Comparison of ENCODE assay signal across 12 mouse cellular contexts in the genomic region with DNA sequence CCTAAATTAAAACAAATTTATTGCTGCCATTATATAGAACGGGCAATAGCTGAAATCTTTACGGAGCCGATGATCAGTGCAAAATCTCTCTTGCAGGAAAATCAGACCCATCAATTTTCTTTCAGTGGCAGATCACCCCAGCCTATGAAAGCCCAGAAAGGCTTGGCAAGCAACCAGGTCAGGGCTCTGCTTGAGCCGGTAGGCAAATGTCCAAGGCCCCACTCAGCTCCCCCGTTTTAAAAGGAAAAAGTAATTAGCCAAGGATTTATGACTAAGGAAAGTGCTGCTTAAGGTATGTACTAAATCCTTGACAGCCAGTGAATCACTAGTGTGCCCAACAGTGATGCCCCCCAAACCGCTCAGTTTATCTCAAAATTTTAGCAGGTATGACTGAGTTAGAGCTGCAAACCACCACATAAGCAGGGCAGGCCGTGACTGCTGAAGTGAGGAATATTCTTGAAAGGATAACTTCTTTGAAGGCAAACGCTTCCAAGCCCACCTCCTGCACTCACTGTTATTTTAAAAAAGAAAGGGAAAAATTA.
A peak's percentile ranks its signal among the peaks of the same experiment; 100 is the strongest.
DNase-seq lines count a peak whose midpoint lies in the region; ATAC-seq and TF ChIP-seq lines count a peak whose summit lies in the region.
"Had no signal": no experiment of that assay in that cellular context is flagged by ENCODE, and none has a peak within 500 bp of the region (broad histone marks: within the 10 kb centered on the region; RNA-seq: fewer than 3 reads in every experiment).

No protein-coding gene starts in this region.

- in situ Hi-C loops in Patski (cut with MboI; ENCODE audit: low pct_unique_long_range_greater_than_20kb) = loop anchor here (5.0 kb wide), 1 partner anchor 129 kb away; no protein-coding TSS in a partner anchor

- no peak overlapping the region for H3K4me2 ChIP-seq in kidney, embryonic 15.5 days
- H3K4me2 ChIP-seq in midbrain, postnatal 0 days (ENCODE audit: low read depth, low read length, poor library complexity, severe bottlenecking) = no peak overlapping the region
- H3K4me2 ChIP-seq: embryonic facial prominence, embryonic 15.5 days; intestine, embryonic 15.5 days; liver, embryonic 15.5 days; midbrain, embryonic 12.5 days had no signal

- DNase-seq in kidney, adult 18-20 months = peak; percentile 28
- peak; percentile 71 for DNase-seq in Patski (ENCODE audit: low read depth, low spot score)
- DNase-seq in brain, embryonic 14.5 days (ENCODE audit: low read depth) = peak; percentile 85
- peak; percentile 71 for DNase-seq in midbrain, postnatal 0 days (ENCODE audit: low spot score)
- no peak for DNase-seq in spleen, postnatal 4 days (ENCODE audit: low spot score in 2 of 2)
- DNase-seq in layer of hippocampus, postnatal 36 days = no peak
- DNase-seq: cerebellum, adult 9-11 months had no signal

- H3K9ac ChIP-seq in kidney, embryonic 15.5 days = no peak overlapping the region
- H3K9ac ChIP-seq in midbrain, postnatal 0 days (replicated peaks; ENCODE audit: low read length, poor library complexity, severe bottlenecking) = no peak overlapping the region
- H3K9ac ChIP-seq: embryonic facial prominence, embryonic 15.5 days; intestine, embryonic 15.5 days; liver, embryonic 15.5 days; midbrain, embryonic 12.5 days had no signal

- 35% methylated on average over 8 of the region's 8 CpGs for WGBS in kidney, embryonic 15.5 days
- WGBS in midbrain, postnatal 0 days = 59% methylated on average over 8 of the region's 8 CpGs

- no peaks in the 10 kb centered on the region for H3K27me3 ChIP-seq in kidney, embryonic 15.5 days
- no peaks in the 10 kb centered on the region for H3K27me3 ChIP-seq in Patski
- no peaks in the 10 kb centered on the region for H3K27me3 ChIP-seq in midbrain, postnatal 0 days (ENCODE audit: insufficient read depth, low read length)
- H3K27me3 ChIP-seq: embryonic facial prominence, embryonic 15.5 days; intestine, embryonic 15.5 days; liver, embryonic 15.5 days had no signal

- no peak for TF ChIP-seq POLR2A in brain, embryonic 14.5 days (IDR thresholded peaks at IDR 0.05; ENCODE audit: borderline replicate concordance, extremely low read depth, insufficient read depth, insufficient read length, poor library complexity, severe bottlenecking)

- H3K9me3 ChIP-seq in kidney, embryonic 15.5 days (replicated peaks) = no peaks in the 10 kb centered on the region
- no peaks in the 10 kb centered on the region for H3K9me3 ChIP-seq in midbrain, postnatal 0 days (ENCODE audit: low read length)
- H3K9me3 ChIP-seq: embryonic facial prominence, embryonic 15.5 days; intestine, embryonic 15.5 days; liver, embryonic 15.5 days; midbrain, embryonic 12.5 days had no signal

- H3K36me3 ChIP-seq in kidney, embryonic 15.5 days = no peaks in the 10 kb centered on the region
- H3K36me3 ChIP-seq in midbrain, postnatal 0 days (ENCODE audit: insufficient read depth, low read length) = no peaks in the 10 kb centered on the region
- H3K36me3 ChIP-seq: embryonic facial prominence, embryonic 15.5 days; intestine, embryonic 15.5 days; liver, embryonic 15.5 days; midbrain, embryonic 12.5 days had no signal

- CTCF ChIA-PET in Patski (lab: Charles Lee) = interaction anchor here (1.3 to 1.5 kb wide), 2 partner anchors 25 to 175 kb away, joined by 3 to 4 read pairs; no protein-coding TSS in a partner anchor

- no peaks in the 10 kb centered on the region for H3K4me1 ChIP-seq in kidney, embryonic 15.5 days
- H3K4me1 ChIP-seq in midbrain, postnatal 0 days (ENCODE audit: insufficient read depth, low read length) = 0 out of 2 replicates have a peak, but pooled peaks cover under 1% of the 10 kb centered on the region
- H3K4me1 ChIP-seq: embryonic facial prominence, embryonic 15.5 days; intestine, embryonic 15.5 days; liver, embryonic 15.5 days had no signal

- H3K4me3 ChIP-seq in kidney, embryonic 15.5 days (replicated peaks) = no peak overlapping the region
- no peak overlapping the region for H3K4me3 ChIP-seq in midbrain, postnatal 0 days (ENCODE audit: low read depth, low read length)
- H3K4me3 ChIP-seq: embryonic facial prominence, embryonic 15.5 days; intestine, embryonic 15.5 days; liver, embryonic 15.5 days; midbrain, embryonic 12.5 days had no signal

- no peak overlapping the region for H3K27ac ChIP-seq in kidney, embryonic 15.5 days
- no peak overlapping the region for H3K27ac ChIP-seq in midbrain, postnatal 0 days (ENCODE audit: low read depth, low read length)
- H3K27ac ChIP-seq: embryonic facial prominence, embryonic 15.5 days; intestine, embryonic 15.5 days; liver, embryonic 15.5 days; midbrain, embryonic 12.5 days had no signal

- ATAC-seq in kidney, embryonic 15.5 days (replicated peaks; ENCODE audit: low FRiP score) = no peak
- peak; percentile 54 for ATAC-seq in Patski
- ATAC-seq in midbrain, postnatal 0 days (ENCODE audit: low FRiP score) = no peak
- ATAC-seq: intestine, embryonic 15.5 days had no signal

- POLR2A ChIA-PET in Patski (lab: Charles Lee) = interaction anchor here (0.7 kb wide), 1 partner anchor 10 kb away, joined by 3 read pairs; no protein-coding TSS in a partner anchor

- no peak for TF ChIP-seq CTCF in Patski (IDR thresholded peaks at IDR 0.05)
- no peak for TF ChIP-seq CTCF in brain, embryonic 14.5 days (IDR thresholded peaks at IDR 0.05; ENCODE audit: borderline replicate concordance, extremely low read depth, insufficient read depth, insufficient read length)
- no peak for TF ChIP-seq CTCF in midbrain, postnatal 0 days (IDR thresholded peaks at IDR 0.05)

Comparison
In these comparisons a context has a peak if more than half of its experiments do, and no peak if none do; other contexts are left out.
1. DNase-seq: peak in kidney, adult 18-20 months (single experiment), Patski (single experiment), brain, embryonic 14.5 days (single experiment) and midbrain, postnatal 0 days (single experiment); none in spleen, postnatal 4 days (0 of 2) and layer of hippocampus, postnatal 36 days (0 of 2).